Mouse (Mus musculus) monocyte, adult 5-6 weeks (primary cell): ENCODE results near the gene Cox5a. TPM values are rescaled to one million over a fixed set of nuclear protein-coding genes. Genes with fewer than 3 reads are reported as not detected.
A peak's percentile ranks its signal among the peaks of the same experiment; 100 is the strongest.

Source experiments
- ATAC-seq: fragments of 153-309, 156-312 bp; replicated peaks from 2 replicates; pipeline ENCODE4 v1.8.0; 2017; ENCODE audit warnings: mild to moderate bottlenecking; ENCODE audit not compliant: low TSS enrichment, insufficient number of reproducible peaks, severe bottlenecking, poor library complexity, low FRiP score
- total RNA-seq: library from RNA; stranded (forward); fragments of 200-1000, 200-491, 200-594 nt; gene quantifications from 3 replicates; pipeline ENCODE4 v1.2.3, GENCODE M21; 2017

Cox5a gene
- 54.8 to 108 TPM (median 74.5 TPM) in 3 replicates for total RNA-seq

- peak; percentile 87 for ATAC-seq
Measured at GRCm38 (mm10) chr9:57521056-57521911, at the start of gene Cox5a. Gene Cox5a (plus strand): TSS chr9:57521274.

GRCm38 (mm10) chr9:57485774-57486173, 35.3 kb upstream of the Cox5a start:
- peak; percentile 63; the same call in 1 of the 2 replicates for ATAC-seq

- ATAC-seq = no peak
Measured at GRCm38 (mm10) chr9:57487807-57488206, 33.3 kb upstream of the Cox5a start.

- no peak for ATAC-seq
Measured at GRCm38 (mm10) chr9:57493532-57493931, 27.5 kb upstream of the Cox5a start.

GRCm38 (mm10) chr9:57494970-57495369, 26.1 kb upstream of the Cox5a start:
- no peak for ATAC-seq

- ATAC-seq = no peak
Measured at GRCm38 (mm10) chr9:57497236-57497635, 23.8 kb upstream of the Cox5a start.

- ATAC-seq = no peak
Measured at GRCm38 (mm10) chr9:57498536-57498935, 22.5 kb upstream of the Cox5a start.

GRCm38 (mm10) chr9:57501452-57501851, 19.6 kb upstream of the Cox5a start:
- ATAC-seq = no peak

GRCm38 (mm10) chr9:57501861-57502260, 19.2 kb upstream of the Cox5a start:
- no peak for ATAC-seq

GRCm38 (mm10) chr9:57502911-57503621, 18.0 kb upstream of the Cox5a start:
- no peak for ATAC-seq

GRCm38 (mm10) chr9:57503622-57504380, 17.3 kb upstream of the Cox5a start, which contains the start of gene Rpp25:
Gene Rpp25 (plus strand): TSS chr9:57504026.
- ATAC-seq = no peak

- no peak; the same call in 1 of the 2 replicates for ATAC-seq
Measured at GRCm38 (mm10) chr9:57504381-57504700, 16.7 kb upstream of the Cox5a start.

GRCm38 (mm10) chr9:57504891-57505290, 16.2 kb upstream of the Cox5a start:
- no peak for ATAC-seq

- ATAC-seq = no peak
Measured at GRCm38 (mm10) chr9:57505700-57506099, 15.4 kb upstream of the Cox5a start.

- no peak for ATAC-seq
Measured at GRCm38 (mm10) chr9:57510577-57510976, 10.5 kb upstream of the Cox5a start.

- peak; percentile 62; the same call in 1 of the 2 replicates for ATAC-seq
Measured at GRCm38 (mm10) chr9:57517113-57517512, 4.0 kb upstream of the Cox5a start.

- no peak for ATAC-seq
Measured at GRCm38 (mm10) chr9:57520375-57521055, 559 bp upstream of the Cox5a start.

GRCm38 (mm10) chr9:57522114-57522860, 1.2 kb downstream of the Cox5a start:
- no peak for ATAC-seq
